Mouse (Mus musculus) stomach, postnatal 0 days (tissue): ENCODE measurements at regions not wholly inside any gene's neighbourhood (a gene's known extent, or its start where the extent isn't known, plus 50 kb on each side); places are given as distances from the start of the nearest gene placed in this dataset.

Experiments
- CTCF ChIP-seq: IDR thresholded peaks from 2 replicates; pipeline ENCODE4 v1.5.1; 2016; ENCODE audit warnings: antibody characterized with exemption, low read depth, mild to moderate bottlenecking, moderate library complexity
- EP300 ChIP-seq: optimal IDR thresholded peaks from 2 replicates; pipeline ENCODE3; 2016; ENCODE audit warnings: antibody characterized with exemption

- no peak for TF ChIP-seq CTCF
- TF ChIP-seq EP300 = no peak
Measured at GRCm38 (mm10) chr14:23146981-23147380, 867.3 kb downstream of the Kcnma1 start.
